Mouse (Mus musculus) cerebellum, postnatal 14 days (tissue): Measurements from ENCODE around the gene Gm47969.
A peak's percentile ranks its signal among the peaks of the same experiment; 100 is the strongest.

Experiments
- DNase-seq, 2 experiments: peaks; one replicate each; pipeline ENCODE4 v3.0.0; 2021; ENCODE audit warnings: mixed read lengths in 2 of 2

Gene Gm47969

GRCm38 (mm10) chr1:83076190-83076917, 31.6 kb downstream of the Gm47969 start:
- peak; percentile 59 to 60 for DNase-seq

DNA sequence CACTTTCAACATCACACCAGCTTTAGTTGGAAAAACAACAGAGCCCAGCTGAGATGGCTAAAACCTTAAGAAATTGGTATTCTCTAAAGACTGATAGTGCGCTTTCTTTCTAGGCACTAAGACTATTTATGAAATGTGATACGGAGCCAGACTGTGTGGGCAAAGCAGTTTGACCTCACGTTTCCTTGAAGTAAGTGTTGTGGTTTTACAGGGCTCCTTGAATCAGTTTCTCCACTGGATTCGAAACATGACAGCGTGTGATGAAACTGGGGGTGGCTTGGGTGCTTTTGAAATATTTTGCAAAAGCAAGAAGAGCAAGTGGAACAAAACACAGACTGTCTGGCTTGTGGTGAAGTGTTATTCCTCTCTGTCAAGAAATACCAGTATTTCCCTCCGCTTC, 32.3 kb downstream of the Gm47969 start:
- no peak for DNase-seq

DNA sequence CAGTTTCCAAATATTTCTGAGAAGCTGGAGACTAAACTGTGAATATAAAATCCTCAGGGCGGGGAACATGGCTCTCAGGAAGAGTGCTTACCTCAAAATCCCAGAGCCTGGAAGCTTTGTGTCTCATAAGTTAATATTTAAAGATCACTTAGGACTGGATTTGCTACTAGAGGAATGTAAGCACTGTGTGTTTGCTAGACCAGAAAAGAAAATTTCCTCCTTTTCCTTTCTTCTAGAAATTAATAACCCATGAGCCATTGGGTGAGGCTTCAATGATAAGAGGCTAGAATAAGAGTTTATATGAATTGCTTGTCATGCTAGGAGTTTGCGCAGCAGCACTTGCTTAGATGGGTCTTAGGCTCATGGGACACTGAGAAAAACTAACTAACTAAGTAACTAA, 40.1 kb downstream of the Gm47969 start:
- no peak for DNase-seq

DNA sequence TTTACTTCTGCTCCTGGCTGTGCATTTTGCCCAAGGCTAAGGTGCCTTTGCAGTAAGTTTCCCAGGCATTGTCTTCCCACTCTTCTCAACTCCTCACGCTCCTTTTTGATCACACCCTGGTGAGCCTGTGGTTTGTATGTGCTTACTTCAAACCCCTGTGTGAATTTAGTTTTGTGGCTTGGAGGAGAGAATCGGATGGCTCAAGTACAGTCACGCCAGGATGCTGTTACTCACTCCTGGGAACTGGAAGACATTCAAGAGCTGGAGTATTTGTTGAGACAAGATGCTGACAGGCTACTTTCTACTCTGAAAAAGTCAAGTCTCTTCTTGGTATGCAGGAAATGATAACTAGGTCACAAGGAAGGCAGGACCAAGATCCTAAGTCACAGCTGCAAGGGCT, 46.5 kb downstream of the Gm47969 start:
- no peak for DNase-seq
